Mouse (Mus musculus) embryo, embryonic 11.5 days (tissue): ENCODE data around the gene Chst8.

Experiments
- DNase-seq: peaks from one replicate; pipeline ENCODE4 v3.0.0-alpha.2; 2012; ENCODE audit warnings: low read depth, low spot score

Chst8 gene

DNA sequence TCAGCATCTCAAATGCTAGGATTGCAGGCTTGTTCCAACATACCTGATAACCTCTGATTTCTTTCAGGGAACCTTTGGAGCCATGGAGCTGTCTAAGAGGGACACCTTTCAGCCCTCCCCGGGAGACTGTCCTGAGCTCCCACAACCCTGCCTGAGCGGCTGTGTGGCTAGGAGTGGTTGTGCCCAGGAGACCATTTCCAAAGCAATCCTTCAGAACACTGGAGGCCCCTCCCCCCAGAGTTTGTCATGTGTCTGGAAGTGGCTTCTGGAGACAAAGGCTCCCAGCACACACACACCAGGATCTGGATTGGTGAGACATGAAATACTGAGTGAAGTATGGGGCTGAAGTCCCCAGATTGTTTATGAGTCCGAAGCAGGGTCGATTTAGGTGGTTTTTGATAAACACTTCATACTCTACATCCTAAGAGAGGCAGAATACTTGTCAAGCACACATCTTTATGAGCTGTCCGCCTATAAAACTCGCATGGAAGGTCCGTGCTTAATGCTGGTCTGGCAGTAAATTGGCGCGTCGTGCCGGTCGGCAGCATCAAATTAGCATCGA is 12.5 kb downstream of the Chst8 start:
- no peak for DNase-seq

DNA sequence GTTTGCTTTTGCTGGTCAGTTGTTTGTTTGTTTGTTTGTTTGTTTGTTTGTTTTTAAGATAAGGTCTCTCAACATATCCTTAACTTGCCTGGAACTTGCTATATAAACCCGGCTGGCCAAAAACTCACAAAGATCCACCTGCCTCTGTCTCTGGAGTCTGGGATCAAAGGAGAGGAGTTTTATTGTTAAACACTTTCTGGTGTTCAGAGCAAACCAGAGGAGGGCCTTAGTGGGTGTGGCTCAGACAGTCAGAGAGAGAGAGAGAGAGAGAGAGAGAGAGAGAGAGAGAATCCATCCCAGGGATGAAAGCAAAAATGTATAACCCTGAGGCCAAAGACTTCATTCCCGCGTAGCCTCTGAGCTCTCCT is 13.1 kb downstream of the Chst8 start:
- no peak for DNase-seq

DNA sequence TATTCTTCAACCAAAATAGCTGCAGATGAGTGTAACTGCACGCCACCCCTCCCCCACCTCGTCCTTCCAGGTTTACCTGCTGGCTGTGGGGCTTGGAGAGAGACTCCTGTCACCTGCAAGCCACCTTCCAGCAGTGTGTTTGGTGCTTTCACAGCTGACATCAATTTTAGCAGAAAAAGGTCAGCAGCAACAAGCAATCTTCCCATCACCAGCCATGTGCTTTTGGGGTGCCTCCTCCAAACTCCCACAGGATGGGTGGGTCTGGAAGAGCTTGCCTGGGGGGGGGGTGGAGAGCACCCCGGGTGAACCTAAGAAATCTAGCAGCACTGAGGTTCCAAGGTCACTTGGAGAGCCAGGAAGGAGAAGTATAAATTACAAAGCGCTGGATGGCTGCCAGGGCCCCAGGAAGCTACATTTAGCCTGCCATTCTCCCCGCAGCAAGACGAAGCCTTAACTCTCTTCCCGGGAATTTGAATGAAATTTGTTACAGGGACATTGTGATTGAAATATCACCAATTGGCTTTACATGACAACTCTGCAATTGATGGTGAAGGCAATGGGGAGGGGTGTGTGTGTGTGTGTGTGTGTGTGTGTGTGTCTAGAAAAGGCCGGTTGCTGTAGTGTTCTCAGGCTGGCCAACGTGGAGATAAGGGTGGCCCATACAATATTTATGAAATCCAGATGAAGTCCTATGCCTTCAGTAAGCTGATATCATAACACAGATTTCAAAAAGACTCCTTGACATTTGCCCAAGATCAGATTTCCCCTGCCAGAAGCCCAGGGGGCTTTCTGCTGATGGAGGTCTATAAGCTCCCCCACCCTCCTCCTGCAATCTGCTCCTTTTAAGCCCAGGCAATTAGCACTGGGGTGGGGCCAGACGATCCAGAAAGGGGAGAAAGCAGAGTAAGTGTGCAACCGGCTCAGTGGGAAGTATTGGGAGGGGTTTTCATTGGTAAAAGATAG is 13.8 kb downstream of the Chst8 start:
- DNase-seq: no peak

DNA sequence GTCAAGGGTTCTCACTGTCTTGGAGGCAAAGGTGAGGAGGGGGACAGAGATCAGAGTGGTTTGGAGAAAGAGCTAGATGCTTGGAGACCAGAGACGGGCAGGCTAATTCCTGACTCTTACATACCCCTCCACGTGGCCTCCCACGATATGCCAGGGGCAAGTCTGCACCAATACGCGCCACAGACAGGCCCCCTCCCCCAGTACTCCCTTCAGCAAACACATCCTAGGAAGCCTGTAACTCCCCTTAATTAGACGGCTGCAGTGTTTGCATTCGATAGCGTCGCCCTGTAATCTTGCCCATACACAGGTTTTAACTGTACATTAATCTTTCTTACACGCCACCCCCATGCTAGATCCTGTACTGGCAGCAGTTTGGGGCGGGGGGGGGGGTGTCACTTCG is 14.5 kb downstream of the Chst8 start:
- no peak for DNase-seq

DNA sequence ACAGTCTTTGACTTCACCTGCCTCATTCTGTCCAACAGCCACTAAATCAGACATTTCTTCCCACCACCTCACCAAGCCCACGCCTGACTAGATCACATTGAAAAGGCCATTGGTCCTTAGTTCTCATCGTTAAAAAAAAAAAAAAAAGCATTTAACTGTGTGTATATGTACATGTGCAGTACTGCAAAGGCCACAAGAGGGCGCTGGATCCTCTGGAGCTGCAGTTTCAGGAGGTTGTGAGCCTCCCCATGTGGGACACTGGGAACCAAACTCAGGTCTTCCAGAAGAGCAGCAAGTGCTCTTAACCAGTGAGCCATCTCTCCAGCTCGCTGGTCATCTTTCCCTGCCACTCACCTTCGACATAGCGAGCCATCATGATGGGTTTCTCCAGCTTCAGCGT is 22.1 kb downstream of the Chst8 start:
- DNase-seq: no peak

DNA sequence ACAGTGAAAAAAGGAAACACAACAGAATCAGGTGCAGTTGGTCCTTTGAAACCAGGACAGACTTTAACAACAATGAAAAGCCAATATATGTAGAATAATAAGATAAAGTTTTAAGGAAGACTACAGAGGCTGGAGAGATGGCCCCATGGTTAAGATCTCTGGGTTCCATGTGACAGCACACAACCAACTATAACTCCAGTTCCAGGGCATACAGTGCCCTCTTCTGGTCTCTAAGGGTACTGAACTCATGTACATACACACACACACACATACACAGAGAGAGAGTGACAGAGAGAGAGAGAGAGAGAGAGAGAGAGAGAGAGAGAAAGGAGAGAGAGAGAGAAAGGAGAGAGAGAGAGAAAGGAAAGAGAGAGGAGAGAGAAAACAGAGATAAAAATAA is 25.3 kb downstream of the Chst8 start:
- DNase-seq: no peak

DNA sequence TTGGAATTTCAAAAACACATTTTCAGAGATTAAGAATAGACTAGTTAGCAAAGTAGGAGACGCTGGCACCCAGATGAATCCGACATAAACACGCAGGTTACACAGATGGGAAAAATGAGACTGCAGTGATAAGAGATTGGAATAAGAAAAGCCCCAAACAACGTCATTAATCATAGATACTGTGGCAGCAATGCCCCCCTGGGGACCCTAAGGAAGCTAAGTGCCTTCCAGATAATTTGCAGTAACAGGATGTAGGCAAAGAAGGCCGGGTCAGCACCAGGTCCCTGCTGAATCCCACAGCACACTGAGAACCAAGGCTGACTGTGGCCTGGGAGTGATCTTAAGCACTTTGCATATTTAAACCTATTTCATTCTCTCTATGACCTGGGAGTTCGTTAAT is 27.5 kb downstream of the Chst8 start:
- no peak for DNase-seq

DNA sequence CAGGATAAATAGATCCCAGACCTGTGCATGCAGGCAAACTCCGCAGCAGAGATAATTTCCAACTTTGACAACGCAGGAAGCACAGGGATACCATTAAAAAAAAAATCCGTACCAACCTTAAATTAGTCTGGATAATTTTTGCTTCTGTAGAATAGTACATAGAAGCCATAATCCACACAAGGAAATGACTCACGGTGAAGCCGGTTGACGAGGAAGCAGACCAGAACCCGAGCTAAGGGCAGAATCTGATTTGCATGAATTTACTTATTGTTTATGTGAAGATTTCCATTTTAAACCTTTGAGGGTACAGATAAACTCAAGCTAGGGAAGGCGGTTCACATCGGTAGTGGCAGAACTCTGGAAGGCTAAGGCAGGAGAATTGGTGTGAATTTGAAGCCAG is 28.0 kb downstream of the Chst8 start:
- DNase-seq: no peak

DNA sequence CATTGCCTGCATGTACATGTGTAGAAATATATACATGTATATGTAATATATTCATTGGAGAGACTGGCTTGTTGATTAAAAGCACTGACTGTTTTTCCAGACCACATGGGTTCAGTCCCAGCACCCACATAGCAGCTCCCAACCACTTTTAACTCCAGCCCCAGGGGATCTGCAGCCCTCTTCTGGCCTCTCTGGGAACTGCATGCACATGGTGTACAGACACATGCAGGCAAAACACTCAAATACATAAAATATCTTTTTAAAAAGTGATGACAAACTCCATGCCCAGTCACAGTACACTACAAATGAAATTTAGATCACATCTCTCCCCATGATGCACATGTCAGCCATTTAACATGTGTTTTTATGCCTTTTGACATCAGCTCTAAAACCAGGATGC is 30.5 kb downstream of the Chst8 start:
- DNase-seq: no peak

DNA sequence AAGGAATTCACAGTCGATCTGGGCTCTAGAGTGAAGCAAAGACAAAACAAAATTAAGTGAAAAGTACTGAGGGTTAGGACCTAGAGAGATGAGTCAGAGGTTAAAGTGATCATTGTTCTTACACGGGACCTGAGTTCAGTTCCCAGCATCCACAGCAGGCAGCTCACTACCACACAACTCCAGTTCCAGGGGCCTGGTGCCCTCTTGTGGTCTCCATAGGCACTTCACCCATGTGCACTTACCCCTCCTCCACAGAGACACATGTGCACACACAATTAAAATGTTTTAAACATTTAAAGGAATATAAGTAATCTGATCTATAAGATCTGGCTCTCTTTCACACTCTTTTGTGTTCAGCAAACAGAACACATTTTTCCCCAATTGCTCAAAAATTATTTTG is 31.3 kb downstream of the Chst8 start:
- DNase-seq: no peak

DNA sequence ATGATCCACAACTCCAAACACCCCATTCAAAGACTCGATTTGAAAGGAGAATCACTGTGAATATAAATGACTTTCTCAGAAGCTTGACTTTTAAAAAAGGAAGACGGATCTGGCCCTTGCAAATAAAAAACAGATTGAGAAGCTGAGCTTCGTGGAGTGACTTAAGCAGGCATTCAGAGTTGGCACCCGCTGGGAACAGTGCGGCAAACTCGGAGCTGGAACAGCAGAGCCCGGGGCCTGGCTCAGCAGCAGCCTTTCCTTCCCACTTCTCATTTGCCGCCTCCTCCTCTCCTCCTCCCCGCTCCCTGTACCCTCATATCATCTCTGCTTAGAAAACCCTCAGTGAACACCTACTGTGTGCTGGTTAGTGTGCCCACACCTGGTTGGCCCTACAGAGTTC is 34.1 kb downstream of the Chst8 start:
- no peak for DNase-seq

DNA sequence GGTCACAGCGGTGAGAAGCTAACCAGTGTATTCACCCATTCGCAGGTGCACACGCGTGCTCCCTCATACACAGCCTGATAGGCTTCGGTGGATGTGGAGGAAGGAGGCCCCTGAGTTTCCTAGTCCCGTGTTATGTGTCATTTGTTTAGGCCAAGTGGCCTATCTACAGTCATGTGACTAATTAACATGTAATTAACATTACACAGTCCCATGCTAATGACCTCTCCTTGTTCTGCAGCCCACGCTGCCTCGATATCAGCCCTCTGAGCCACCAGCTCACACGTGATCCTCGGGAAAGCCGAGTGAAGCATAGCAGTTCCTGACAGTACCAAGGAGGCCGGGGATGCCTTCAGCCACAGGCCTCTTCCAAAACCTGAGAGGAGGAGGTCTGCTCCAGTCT is 36.9 kb downstream of the Chst8 start:
- no peak for DNase-seq

DNA sequence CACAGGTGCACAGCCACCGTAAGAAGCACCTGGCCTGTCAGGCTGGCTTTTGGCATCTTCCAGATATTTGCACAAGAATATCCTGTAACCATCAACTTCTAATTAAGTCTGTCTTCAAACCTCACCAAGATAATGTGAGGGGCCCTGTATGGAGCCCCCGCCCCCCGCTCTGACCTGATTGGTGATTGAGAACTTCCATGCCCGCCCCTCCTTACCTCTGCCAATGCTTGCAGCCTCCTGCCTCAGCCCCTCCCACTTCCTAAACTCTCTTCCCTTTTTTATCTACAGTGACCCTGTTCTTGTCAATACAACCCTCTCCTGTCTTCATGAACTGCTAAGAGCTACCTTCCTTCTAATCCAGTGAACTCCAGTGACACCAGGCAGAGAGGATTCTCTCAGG is 37.6 kb downstream of the Chst8 start:
- DNase-seq: no peak

DNA sequence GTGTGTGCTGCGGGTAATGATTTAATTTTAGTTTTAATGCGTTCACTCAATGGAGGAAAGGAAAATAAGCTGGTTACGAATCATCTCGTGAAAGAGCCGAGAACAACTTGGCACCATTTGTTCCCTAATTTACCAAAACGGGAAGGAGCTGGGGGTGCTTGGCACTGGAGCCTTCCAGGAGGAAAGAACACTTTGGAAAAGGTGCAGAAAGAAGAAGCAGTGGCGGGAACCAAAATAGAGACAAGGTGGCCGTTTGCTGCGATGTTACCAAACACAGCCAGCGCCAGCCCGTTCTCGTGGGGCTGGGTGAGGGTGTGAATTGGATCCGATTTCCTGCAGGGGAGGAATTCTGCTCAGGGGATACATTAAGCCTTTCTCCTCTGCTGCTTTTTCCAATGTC is 38.5 kb downstream of the Chst8 start:
- DNase-seq: no peak

DNA sequence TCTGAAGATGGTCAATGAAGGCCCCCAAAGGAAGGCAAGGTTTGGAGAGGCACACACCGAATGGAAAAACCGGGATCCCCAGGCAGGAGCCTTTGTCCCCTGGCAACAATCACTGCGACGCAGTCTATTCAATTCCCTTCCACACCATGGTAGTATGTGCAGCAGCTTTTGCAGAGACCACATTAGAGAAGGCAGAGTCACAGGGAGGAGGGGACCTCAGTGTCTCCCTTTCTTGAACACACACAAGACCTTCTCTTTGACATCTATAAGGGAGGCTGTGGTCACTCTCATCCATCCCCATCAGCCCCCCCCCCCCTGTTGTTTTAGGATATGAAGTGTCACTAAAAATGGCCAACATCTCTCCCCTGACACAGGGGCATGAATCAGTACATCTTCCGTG is 39.2 kb downstream of the Chst8 start:
- DNase-seq: no peak

DNA sequence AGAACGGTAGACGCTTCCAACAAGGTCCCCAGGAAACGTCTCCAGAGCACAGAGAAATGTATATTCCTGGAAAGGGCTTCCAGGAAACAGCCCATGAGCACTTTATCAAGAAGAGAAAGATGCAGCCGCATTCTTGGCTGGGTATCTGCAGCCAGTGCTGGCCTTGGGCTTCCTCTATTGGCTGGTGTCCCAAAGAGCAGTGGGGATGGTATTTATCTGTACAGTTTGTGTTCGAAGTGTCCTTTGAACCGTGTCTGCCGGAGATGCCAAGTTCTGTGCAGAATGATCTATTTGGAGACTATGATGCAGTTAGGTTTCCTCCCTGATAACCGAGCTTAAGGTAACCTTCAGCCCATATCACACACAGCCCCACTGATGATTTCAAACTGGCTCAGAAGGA is 43.0 kb downstream of the Chst8 start:
- DNase-seq: no peak

DNA sequence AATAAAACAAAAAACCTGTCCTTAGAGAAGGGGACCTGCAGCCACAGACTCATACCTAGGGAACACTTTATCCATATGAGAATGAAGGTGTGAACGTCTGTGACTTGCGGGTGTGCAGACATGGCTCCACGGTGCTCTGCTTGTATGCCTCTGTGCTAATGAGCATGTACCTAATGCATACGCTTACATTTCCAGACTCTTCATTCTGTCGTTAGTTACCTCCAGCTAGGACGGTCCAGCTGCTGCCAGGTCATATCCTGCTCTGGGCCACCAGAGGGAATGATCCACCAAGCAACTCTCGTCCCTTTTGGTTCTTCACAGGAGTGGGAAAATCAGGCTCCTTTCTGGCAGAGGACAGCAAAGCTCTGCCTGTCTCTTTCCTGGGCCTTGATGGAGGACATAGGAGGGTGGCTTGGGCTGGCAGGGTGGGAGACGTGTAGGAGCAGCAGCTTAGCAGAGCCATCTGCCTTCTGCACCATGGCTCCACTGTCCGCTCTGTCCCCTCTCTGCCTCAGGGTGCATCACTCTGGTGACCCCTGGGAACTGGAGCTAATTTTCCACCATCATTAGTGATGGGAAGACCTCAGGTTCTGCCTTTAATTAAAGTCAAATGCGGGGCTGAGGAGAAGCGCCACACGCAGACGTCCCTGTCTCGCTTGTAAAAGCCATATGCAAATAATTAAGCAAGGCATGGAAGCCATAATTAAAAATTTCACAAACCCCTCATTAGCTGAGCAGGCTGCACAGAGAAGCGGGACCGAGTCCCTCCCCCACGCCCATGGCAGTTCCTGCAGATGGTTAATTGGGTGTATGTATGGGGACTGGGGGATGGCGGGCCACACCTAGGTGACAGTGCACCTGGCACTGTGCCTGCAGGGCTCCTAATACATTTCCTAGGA is 48.0 kb downstream of the Chst8 start:
- DNase-seq: no peak

DNA sequence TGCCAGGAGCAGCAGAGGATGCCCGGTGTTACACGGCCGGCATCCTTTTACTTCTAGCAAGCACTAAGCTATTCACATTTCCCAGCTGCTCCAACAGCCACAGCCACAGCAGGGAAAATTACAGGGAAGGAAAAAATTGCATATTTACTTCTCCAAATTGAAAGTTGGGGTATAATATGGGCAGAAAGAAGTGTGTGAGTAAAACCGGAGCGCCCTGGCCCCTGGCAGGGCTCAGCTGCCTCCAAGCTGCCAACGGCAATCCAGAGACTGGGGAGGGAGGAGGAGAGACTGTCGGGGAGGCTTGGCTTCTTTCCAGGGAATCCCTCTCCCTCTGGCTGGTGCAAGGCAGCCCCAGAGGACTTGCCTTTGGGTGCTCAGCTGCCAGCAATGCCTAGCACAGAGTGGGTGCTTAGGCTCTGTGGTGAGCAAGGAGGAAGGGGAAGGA is 53.1 kb downstream of the Chst8 start:
- DNase-seq: no peak

DNA sequence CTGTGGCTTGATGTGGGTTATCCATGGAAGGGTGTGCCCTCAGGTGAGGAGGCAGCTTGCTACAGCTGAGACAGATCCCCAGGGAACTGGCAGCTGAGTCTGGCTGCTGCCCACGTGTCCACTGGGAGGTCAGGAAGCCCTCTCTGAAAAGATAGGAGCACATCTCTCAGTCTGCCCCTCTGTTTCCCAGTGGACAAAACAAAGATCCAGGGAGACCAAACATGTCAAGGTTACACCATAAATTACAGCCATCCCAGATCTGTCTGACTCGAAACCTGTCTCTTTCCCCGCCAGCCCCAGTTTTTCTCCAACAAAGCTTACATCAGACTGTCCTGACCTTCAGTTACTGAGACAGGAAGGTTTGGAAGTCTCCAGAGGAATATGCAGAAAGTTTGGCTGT is 53.8 kb downstream of the Chst8 start:
- DNase-seq: no peak

DNA sequence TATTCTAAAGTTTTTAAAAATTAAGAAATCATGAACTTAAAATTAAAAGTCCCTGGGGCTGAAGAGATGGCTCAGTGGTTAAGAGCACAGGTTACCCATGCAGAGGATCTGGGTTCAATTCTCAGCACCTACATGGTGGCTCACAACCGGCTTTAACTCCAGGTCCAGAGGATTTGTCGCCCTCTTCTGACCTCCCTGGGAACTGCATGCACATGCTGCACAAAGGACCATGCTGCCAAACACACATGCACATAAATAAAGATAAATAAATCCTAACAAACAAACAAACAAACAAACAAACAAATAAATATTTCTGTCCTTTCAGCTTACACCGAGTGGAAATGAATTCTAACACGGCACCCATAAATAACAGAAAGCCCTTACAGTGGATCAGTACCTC is 55.0 kb downstream of the Chst8 start:
- DNase-seq: no peak

DNA sequence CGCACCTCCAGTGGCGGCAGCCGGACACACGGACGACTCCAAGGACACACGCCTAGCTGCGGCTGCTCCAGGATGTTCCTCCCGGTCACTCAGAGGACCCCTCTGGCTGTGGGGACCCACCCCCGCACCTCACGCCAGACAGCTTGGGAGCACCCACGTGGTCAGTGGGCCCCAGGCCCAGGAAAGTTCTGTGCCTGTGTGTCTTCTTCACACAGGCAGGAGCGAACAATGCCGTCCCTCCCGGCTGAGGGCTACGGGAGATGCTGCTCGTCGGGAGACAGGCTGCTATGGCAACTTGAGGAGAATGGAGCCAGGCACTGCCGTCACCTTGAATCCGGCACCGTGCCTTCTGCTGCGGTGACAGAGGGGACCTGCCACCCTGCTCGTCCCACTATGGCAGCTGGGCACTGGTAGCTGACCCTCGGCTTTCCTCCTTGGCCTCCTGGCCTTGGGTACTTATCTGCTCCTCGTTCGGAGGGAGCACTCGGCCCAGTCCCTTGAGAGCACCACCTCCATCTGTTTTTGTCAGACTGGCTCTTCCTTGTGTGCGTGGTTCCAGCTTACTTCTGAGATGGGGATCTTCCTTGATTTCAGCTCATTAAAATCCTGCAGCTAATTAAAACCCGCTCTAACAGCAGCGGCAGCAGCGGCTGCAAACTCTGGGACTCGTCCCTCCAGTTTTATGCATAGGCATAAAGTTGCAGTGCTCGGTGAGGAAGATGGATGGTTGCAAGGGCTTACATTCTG is 59.2 kb downstream of the Chst8 start:
- no peak for DNase-seq
